Mouse (Mus musculus) cortical plate, adult 2 months (tissue): Measurements from ENCODE around the gene Nell1.

Experiments
- CTCF ChIP-seq: fragments of 200-500 bp; IDR thresholded peaks from 2 replicates; pipeline ENCODE4 v1.5.1; 2011; ENCODE audit warnings: mild to moderate bottlenecking, control low read depth, low read length; ENCODE audit not compliant: insufficient read depth; ENCODE audit errors: extremely low read depth
- POLR2A ChIP-seq: fragments of 200-500 bp; IDR thresholded peaks from 2 replicates; pipeline ENCODE4 v1.6.1; 2011; ENCODE audit warnings: mild to moderate bottlenecking, low read length, control low read depth; ENCODE audit not compliant: insufficient read depth; ENCODE audit errors: extremely low read depth

DNA sequence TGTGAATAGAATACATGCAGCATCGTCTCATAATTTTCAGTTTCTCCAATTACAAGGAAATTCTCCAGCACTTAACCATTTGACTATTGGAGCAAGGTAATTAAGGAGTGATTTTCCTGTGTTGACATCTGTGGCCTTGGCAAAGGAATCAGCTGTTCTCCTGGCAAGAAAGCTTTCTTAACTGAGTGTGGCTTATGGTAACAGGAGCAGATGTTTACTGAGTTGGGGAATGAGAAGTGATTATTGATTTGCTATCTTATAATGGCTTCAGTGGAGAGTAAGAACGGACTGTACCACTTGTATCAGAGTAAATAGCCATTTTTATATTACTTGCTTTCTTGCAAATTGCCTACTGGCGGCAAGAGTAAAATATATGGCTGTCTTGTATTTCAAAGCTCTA, 913.0 kb downstream of the Nell1 start:
- no peak for TF ChIP-seq CTCF
- TF ChIP-seq POLR2A, result no peak
